Mouse (Mus musculus) liver, adult (tissue): Measurements from ENCODE around the gene Pnpla2.

Experiments used
- GATA4 ChIP-seq: IDR thresholded peaks from 2 replicates; pipeline ENCODE4 v1.6.1; 2014; ENCODE audit warnings: mild to moderate bottlenecking, low read length; ENCODE audit not compliant: insufficient replicate concordance

The Pnpla2 gene

DNA sequence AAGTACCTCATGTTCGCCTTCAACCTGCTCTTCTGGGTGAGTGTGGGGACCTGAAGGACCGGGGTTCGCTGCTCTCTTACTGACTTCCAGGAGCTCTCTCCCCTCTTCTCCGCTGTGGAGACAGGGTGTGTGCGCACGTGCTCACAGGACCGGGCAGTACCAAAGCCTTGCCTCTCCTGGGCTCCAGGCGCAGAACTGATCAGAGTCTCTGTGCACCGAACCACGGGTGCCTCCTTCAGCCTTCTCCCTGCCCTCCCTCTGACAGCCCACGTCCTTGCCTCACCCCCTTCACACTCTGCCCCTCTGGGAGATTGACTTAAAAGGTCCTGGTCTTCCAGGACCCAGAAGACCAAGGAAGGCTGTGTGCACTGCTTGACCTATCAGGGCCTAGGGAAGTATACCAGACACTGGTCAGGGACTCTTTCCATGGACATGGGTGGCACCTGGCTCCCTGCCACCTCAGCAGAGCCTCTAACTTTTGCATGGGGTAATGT is 27.6 kb downstream of the Pnpla2 start:
- no peak for TF ChIP-seq GATA4

DNA sequence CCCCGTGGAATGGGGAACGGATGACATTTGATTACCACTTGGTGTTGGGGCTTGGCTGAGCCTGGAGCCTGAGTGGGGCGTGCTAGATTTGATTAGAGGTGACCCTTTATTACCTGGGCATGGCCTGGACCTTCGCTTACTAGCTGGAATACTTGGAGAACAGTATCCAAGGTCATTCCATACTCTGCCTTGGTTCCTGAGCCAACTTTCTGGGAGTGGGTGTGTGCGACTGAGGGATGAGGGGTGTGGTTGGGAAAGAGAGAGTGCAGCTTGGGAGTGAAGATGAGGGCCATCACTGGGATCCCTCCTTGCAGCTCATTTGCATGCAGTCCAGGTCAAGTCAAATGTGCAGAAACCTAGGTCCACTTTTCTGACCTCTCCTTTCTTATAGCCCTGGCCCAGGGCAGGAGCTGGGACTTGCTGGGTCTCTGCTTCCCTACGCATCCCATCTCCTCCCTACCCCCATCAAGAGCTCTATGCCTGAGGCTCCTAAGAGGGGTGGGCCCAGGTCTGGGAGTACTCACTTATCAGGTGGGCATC is 28.2 kb downstream of the Pnpla2 start:
- no peak for TF ChIP-seq GATA4

- no peak for TF ChIP-seq GATA4
These were observed 29.5 kb downstream of the Pnpla2 start for GRCm38 (mm10) chr7:141484186-141485120.

- no peak for TF ChIP-seq GATA4
These were observed 30.2 kb downstream of the Pnpla2 start for GRCm38 (mm10) chr7:141485186-141485585.

DNA sequence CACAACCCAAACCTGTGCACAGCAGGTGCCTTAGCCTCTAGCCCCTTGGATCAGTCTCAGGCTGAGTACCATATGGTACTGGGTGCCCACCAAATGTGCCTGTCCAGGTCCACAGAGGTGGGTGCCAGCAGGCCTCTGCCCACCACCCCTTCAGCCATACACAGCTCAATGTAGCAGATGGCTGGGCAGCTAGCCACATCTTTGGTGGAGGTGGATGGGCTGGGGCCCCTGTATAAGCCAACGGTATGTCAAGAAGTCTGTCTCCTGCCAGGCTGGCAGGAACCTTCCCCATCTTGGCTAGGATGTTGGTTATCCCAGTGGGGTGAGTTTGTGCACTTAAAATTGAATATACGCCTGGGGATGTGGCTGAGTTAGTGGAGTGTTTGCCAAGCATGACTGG is 30.6 kb downstream of the Pnpla2 start:
- TF ChIP-seq GATA4, result no peak

DNA sequence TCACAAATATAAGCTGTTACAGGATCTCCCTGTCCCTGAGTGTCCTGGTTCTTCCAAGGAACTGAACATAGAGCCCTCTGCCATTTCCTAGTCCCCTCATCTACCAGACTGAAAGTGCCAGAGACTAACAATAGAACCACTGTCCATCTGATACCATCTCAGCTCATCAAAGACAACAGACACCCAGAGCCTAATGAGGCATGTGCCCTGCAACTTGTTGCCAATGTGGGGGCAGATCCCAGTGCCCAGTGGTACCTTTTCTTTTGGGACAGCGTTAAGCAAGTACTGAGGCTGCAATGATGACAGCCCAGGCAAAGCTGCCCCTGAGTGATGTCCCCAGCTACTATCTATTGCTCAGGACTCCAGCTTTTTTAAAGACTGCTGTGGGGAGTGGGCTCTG is 31.2 kb downstream of the Pnpla2 start:
- no peak for TF ChIP-seq GATA4

GRCm38 (mm10) chr7:141487141-141487540 is 32.1 kb downstream of the Pnpla2 start:
- TF ChIP-seq GATA4, result no peak

GRCm38 (mm10) chr7:141491151-141491550 is 36.2 kb downstream of the Pnpla2 start:
- TF ChIP-seq GATA4, result no peak

DNA sequence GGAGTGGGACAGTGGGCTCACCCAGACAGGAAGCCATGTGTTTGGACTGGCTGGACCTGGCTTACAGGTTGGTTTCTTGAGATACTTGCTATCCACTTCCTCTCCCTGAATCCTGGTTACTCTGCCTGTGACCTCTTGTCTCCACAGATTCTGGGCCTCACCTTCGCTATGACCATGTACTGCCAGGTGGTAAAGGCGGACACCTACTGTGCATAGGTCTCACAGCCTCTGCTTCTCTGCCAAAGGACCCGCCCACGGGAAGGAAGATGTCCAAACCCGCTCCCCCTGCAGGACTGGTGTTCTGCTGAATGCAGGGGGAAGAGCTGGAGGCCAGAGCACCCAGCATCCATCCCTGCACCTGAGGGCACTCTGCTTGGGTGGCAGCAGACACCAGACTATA is 37.7 kb downstream of the Pnpla2 start:
- TF ChIP-seq GATA4, result no peak

- TF ChIP-seq GATA4, result no peak
These were observed 38.7 kb downstream of the Pnpla2 start for GRCm38 (mm10) chr7:141493729-141494128.

- TF ChIP-seq GATA4, result no peak
These were observed 40.4 kb downstream of the Pnpla2 start for GRCm38 (mm10) chr7:141495379-141495778.

DNA sequence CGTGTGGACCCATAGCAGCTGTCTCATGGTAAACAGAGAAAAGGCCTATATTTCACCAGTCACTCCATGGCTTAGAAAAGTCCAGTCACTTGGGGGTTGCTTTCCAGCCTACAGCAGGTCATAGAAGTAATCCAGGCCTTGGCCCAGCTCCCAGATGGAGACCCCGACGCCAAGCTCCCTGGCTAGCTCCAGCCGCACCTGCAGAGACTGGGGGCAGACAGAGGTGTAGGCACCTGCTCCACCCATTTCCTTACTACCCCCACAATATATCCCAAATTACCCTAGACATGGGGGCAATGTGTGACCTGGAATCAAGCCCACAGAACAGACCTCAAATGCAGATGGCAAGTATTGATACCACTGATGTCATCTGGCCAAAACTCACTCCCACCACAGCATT is 40.9 kb downstream of the Pnpla2 start:
- no peak for TF ChIP-seq GATA4

- no peak for TF ChIP-seq GATA4
These were observed 42.6 kb downstream of the Pnpla2 start for GRCm38 (mm10) chr7:141497600-141497999.

GRCm38 (mm10) chr7:141501820-141502555 is 47.0 kb downstream of the Pnpla2 start:
- TF ChIP-seq GATA4, result no peak

DNA sequence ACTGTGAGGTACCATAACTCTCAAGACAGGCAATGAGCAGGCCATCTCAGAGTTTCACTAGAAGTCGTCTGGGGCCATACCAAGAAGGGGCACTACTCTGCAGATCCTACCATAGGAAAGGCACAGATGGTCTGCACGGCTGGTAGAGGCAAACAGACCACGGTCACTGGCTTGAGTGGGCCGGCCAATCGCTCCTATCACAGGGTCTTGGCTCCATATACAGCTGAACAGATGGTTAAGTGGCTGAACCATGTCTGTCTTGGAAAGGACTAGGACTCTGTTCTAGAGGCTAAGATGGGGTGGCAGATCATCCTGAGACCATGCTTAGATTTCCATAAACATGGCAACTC is 47.5 kb downstream of the Pnpla2 start:
- no peak for TF ChIP-seq GATA4

GRCm38 (mm10) chr7:141506278-141506677 is 51.3 kb downstream of the Pnpla2 start:
- TF ChIP-seq GATA4, result no peak
